Mouse (Mus musculus) brain, embryonic 14.5 days (tissue): Measurements from ENCODE around the gene Aldh1a3. TPM values are rescaled to one million over a fixed set of nuclear protein-coding genes. Genes with fewer than 3 reads are reported as not detected.

Experiments
- DNase-seq: peaks from one replicate; pipeline ENCODE4 v3.0.0-alpha.2; 2011; ENCODE audit warnings: low read depth
- CTCF ChIP-seq: fragments of 200-500 bp; IDR thresholded peaks from 2 replicates; pipeline ENCODE4 v1.5.1; 2012; ENCODE audit warnings: inconsistent platforms, mild to moderate bottlenecking, moderate library complexity, borderline replicate concordance; ENCODE audit not compliant: insufficient read depth, insufficient read length; ENCODE audit errors: extremely low read depth
- POLR2A ChIP-seq: fragments of 200-500 bp; IDR thresholded peaks from 2 replicates; pipeline ENCODE4 v1.6.1; 2012; ENCODE audit warnings: mild to moderate bottlenecking, inconsistent platforms, borderline replicate concordance; ENCODE audit not compliant: poor library complexity, insufficient read depth, insufficient read length, severe bottlenecking; ENCODE audit errors: extremely low read depth
- polyA plus RNA-seq: library from polyadenylated mRNA; depleted of rRNA; stranded (reverse); fragments of >200 nt; gene quantifications from 2 replicates; pipeline ENCODE4 v1.2.3, GENCODE M21; 2012

Aldh1a3 gene
- polyA plus RNA-seq, 1 experiment: 1.6 TPM

- DNase-seq: no peak
- TF ChIP-seq POLR2A (no peak), CTCF (no peak)
Measured at GRCm38 (mm10) chr7:66405951-66406721, 21.2 kb downstream of the Aldh1a3 start.

- no peak for DNase-seq
- TF ChIP-seq CTCF (no peak), POLR2A (no peak)
Measured at GRCm38 (mm10) chr7:66405541-66405940, 21.8 kb downstream of the Aldh1a3 start.

DNA sequence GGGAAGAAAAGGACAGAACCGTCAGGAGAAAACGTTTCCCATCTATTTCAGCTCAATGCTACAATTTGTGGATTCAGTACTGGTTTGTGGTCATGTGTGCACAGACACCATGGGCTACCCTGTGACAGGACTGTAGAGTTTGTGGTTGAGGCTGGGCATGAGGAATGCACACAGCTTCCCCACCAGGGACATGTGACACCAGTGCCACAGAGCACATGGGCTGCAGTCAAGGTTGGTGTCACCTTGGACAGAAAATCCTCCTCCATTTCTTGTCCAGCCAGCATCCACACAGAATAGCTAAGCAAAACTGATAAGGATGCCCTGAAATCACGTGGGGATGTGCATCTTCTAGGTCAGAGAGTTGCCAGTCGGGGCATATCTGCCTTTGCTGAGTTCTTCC lies 22.5 kb downstream of the Aldh1a3 start:
- TF ChIP-seq POLR2A (no peak), CTCF (no peak)
- no peak for DNase-seq

DNA sequence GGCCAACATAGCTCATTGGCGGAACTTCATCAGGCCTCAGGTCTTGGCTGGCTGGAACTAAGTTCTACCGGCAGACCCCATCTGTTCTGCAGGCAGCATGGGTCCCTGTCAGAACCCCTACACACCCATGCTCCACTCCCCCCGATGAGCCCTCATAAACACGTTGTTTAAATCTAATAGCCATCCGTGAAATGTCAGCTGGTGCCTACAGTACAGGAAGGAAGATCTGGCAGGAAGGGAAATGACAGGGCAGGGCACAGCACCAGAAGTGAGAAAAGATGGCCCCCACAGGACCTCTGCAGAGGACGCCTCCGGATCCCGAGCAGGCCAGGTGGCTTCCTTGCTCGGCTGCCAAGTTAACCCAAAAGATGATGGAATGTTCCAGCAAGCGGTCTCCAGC lies 23.2 kb downstream of the Aldh1a3 start:
- TF ChIP-seq POLR2A (no peak), CTCF (no peak)
- DNase-seq: no peak

- no peak for TF ChIP-seq POLR2A
- no peak for TF ChIP-seq CTCF
- no peak for DNase-seq
Measured at GRCm38 (mm10) chr7:66402876-66403275, 24.4 kb downstream of the Aldh1a3 start.

- no peak for DNase-seq
- TF ChIP-seq POLR2A (no peak), CTCF (no peak)
Measured at GRCm38 (mm10) chr7:66401605-66402004, 25.7 kb downstream of the Aldh1a3 start.

DNA sequence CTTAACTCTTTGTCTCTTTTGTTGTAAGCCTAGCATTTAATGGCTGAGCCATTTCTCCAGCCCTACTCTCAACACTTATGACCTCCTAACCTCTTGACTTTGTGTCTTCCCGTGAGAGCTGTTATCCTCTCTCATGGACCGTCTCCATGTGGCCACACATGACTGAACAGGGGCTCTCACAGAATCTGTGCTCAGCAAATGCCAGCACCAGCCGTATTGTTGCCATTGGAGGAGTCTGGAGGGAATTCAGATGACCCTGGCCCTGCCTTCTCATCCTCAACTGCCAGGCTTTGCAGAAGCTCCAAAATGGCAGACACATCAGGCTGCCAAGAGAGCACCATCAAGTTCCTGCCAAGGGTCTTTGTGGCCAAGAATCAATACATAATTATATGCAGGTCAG lies 30.0 kb downstream of the Aldh1a3 start:
- DNase-seq: no peak
- TF ChIP-seq CTCF (no peak), POLR2A (no peak)

DNA sequence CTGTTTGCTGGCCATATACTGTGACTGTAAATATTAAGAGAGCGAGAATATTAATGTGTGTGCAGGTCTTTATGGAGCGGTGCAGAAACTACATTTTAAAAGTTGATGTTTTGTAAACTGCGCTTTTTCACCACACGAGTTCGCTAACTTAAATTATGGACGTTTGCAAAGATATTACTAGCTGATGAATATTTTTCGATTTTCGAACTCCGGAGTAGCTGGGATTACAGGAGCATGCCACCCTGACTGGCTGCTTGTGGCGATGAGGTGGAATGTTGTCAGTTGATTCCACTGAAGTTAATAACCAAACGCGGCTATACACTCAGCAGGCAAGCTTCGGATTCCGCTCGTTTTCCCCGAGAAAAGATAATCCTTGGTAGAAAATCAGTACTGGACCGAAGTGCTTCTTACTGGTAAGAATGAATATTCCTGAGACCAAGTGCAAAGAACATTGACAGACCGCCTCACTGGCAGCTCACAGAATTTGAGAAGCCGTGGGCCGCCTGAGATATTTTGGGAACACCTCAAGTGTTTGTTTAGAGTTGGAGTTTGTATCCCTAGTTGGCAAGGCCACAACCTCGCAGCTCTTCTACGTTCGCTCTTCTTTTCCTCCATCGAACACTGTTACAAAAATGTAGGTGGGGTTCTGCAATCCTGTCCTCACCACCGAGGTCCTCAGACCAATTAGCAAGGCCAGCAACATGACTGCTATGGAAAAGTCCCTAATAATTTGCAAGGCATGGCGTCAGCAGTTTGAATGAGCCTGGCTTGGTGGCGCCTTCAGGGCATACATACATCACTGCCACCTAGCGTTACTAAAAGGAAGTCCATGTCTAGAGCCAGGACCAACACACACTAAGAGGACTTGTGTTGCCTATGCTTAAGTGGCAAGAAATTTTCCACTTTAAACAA lies 38.4 kb downstream of the Aldh1a3 start:
- TF ChIP-seq POLR2A: no peak
- peak; percentile 83; the same call in 1 of the 2 replicates for TF ChIP-seq CTCF
- DNase-seq: peak; percentile 91

DNA sequence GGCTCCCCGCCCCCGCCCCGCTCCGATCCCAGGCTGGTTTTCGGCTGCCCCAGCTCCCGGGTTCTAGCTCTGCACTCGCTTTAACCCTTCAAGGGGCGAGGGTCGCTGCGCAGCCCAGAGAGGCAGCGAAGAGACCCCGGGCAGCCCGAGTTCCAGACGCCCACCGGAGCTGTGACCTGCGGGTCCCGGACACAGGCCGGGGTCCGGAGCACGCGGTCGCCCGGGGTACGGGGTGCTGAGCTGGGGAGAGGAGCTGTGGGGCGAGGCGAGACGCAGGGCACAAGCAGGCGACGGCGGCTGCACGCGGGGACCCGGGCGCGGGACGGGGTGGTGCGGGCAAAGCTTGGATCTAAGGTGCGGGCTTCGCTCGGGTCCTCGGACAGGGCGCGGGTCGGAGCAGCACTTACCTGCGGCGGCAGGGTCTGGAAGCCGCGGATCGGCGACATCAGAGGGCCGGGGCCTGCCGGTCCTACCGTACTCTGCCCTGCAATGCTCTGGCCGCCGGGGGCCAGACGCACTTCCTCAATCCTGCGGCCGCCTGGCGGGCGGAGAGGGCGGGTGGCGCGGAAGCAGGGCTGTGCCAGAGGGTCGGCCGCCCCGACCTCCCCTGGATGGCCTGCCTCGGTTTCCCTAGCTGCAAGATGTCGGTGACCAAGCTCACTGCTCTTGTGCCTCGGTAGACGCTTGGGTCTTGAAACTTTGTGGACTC lies 39.4 kb downstream of the Aldh1a3 start, which contains the start of gene Lrrk1:
Lrrk1 (minus strand) TSS at position 538 of the 709 bp plus-strand sequence.
- no peak for TF ChIP-seq POLR2A
- TF ChIP-seq CTCF: peak; percentile 38; the same call in 1 of the 2 replicates
- peak; percentile 39 for DNase-seq

- no peak for TF ChIP-seq CTCF
- TF ChIP-seq POLR2A: no peak
- no peak for DNase-seq
Measured at GRCm38 (mm10) chr7:66387419-66387812, 39.9 kb downstream of the Aldh1a3 start.

DNA sequence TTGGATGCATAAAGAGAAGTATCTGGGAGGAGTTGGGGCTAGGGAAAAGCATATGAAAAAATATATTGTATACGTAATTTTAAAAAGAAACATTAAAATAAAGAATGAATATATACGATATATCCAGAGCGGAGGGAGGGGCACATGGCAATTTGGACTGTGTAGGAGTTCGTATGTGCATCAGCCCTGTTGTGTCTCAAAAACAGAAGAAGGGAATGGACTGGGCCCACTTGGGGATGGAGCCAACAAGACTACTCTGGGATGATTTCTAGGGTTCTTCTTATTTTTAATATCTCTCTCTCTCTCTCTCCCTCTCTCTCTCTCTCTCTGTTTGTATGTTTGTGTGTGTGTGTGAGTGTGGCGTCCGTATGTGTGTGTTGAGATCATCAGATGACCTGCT lies 40.9 kb downstream of the Aldh1a3 start:
- DNase-seq: no peak
- TF ChIP-seq CTCF: no peak
- TF ChIP-seq POLR2A: no peak

DNA sequence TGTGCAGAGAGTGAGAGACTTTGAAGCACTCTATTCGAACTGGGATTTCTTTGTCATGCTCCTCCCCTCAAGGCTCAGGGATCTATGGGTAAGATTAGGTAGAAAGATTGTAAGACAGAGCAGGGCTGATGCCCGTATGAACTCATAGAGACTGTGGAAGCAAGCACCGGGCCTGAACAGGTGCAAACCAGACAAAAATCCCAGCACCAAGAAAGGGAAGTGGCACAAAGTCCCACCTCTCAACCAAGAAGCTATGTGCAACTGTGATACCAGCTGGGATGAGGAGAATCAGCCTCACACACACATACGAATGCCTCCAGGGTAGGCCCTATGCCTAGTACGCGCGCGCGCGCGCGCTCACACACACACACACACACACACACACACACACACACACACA lies 41.5 kb downstream of the Aldh1a3 start:
- DNase-seq: no peak

More for the DNA sequence above, 41.5 kb downstream of the Aldh1a3 start:
- TF ChIP-seq POLR2A (no peak), CTCF (no peak)
